Mouse (Mus musculus) midbrain, postnatal 0 days (tissue): ENCODE measurements around the gene Dio1. TPM values are rescaled to one million over a fixed set of nuclear protein-coding genes. Genes with fewer than 3 reads are reported as not detected.

ENCODE experiments used
- ATAC-seq: fragments of 200-750 bp; cut with Nextera tagmentation; 2 replicates; pipeline ENCODE4 v1.8.0; 2017; ENCODE audit warnings: moderate number of reproducible peaks, mild to moderate bottlenecking, moderate TSS enrichment, moderate library complexity; ENCODE audit not compliant: low FRiP score
- DNase-seq: peaks from one replicate; pipeline ENCODE4 v3.0.0-alpha.2; 2015; ENCODE audit warnings: low spot score
- H3K27ac ChIP-seq: fragments of 300-500 bp; sonication (generic); 2 replicates; pipeline ENCODE4 v1.5.1; 2014; ENCODE audit warnings: low read depth, mild to moderate bottlenecking, low read length, mixed read lengths
- H3K27me3 ChIP-seq: fragments of 300-500 bp; sonication (generic); 2 replicates; pipeline ENCODE4 v1.6.1; 2014; ENCODE audit warnings: low read length, control low read depth, mixed read lengths; ENCODE audit not compliant: insufficient read depth
- H3K36me3 ChIP-seq: fragments of 300-500 bp; sonication (generic); 2 replicates; pipeline ENCODE4 v1.6.1; 2014; ENCODE audit warnings: low read length, control low read depth, mixed read lengths; ENCODE audit not compliant: insufficient read depth
- H3K4me1 ChIP-seq: fragments of 300-500 bp; sonication (generic); 2 replicates; pipeline ENCODE4 v1.6.1; 2014; ENCODE audit warnings: mild to moderate bottlenecking, control low read depth, antibody characterized with exemption, low read length, mixed read lengths; ENCODE audit not compliant: insufficient read depth
- H3K4me2 ChIP-seq: fragments of 300-500 bp; sonication (generic); 2 replicates; pipeline ENCODE4 v1.6.1; 2014; ENCODE audit warnings: low read depth, mild to moderate bottlenecking, low read length, mixed read lengths; ENCODE audit not compliant: poor library complexity, severe bottlenecking
- H3K4me3 ChIP-seq: fragments of 300-500 bp; sonication (generic); 2 replicates; pipeline ENCODE4 v1.5.1; 2014; ENCODE audit warnings: low read depth, mild to moderate bottlenecking, low read length, moderate library complexity
- H3K9ac ChIP-seq: fragments of 300-500 bp; sonication (generic); replicated peaks from 2 replicates; pipeline ENCODE4 v1.6.1; 2014; ENCODE audit warnings: mild to moderate bottlenecking, low read length, moderate library complexity, mixed read lengths; ENCODE audit not compliant: poor library complexity, severe bottlenecking
- H3K9me3 ChIP-seq: fragments of 300-500 bp; sonication (generic); 2 replicates; pipeline ENCODE4 v1.6.1; 2016; ENCODE audit warnings: low read length, control low read depth
- CTCF ChIP-seq: IDR thresholded peaks from 2 replicates; pipeline ENCODE4 v1.5.1; 2016; ENCODE audit warnings: antibody characterized with exemption, mild to moderate bottlenecking
- WGBS: fragments of 180-500 bp; shearing (Covaris S2); extraction: QIAGEN DNeasy Blood & Tissue Kit; methylation state at CpG from one replicate; pipeline ENCODE4 v1.1.7; 2014; 5-methylcytosine and 5-hydroxymethylcytosine counted together
- polyA plus RNA-seq: library from polyadenylated mRNA; unstranded; fragments of >200 nt; fragmentation: Nextera tagmentation; extraction: Ambion mirVana; gene quantifications from 2 replicates; pipeline ENCODE4 v1.2.1, GENCODE M21; 2015
- total RNA-seq: library from RNA; depleted of rRNA; stranded (reverse); fragments of >200 nt; gene quantifications from 2 replicates; pipeline ENCODE4 v1.2.3, GENCODE M21; 2014

The Dio1 gene
- total and polyA plus RNA-seq, 2 experiments from 2014 or later = not detected

DNA sequence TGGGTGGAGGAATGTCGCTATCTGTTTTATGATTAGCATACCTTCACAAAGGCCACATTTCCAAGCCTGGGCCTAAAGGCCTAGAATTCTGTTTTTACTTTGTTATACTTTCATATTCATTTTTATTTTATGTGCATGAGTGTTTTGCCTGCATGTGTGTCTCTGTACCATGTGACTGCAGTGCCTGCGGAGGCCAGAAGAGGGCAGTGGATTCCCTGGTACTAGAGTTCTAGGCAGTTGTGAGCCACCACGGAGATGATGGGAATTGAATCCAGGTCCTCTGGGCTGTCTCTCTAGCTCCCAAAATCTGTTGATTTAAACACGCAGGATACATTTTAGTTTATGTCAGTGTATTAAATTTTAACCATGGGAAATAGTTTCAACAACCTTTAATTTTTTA lies 26.5 kb upstream of the Dio1 start:
- DNase-seq (no peak), ATAC-seq (no peak)
- peak; percentile 25; the same call in 1 of the 2 replicates for TF ChIP-seq CTCF
- WGBS = 92% methylated on average over 4 of the region's 4 CpGs
- Histone ChIP-seq H3K27ac (no peak overlapping the region), H3K36me3 (peaks cover under 1% of the 10 kb centered on the region; the same call in 1 of the 2 replicates), H3K4me3 (no peak overlapping the region), H3K9me3 (no peaks in the 10 kb centered on the region), H3K4me2 (no peak overlapping the region), H3K27me3 (no peaks in the 10 kb centered on the region), H3K4me1 (no peaks in the 10 kb centered on the region), H3K9ac (no peak overlapping the region)

- no peak for DNase-seq
- TF ChIP-seq CTCF = no peak
- Histone ChIP-seq H3K27ac (no peak overlapping the region), H3K27me3 (no peaks in the 10 kb centered on the region), H3K9ac (no peak overlapping the region), H3K4me2 (no peak overlapping the region), H3K4me3 (no peak overlapping the region), H3K4me1 (no peaks in the 10 kb centered on the region), H3K36me3 (peaks cover 13% of the 10 kb centered on the region; the same call in 1 of the 2 replicates), H3K9me3 (no peaks in the 10 kb centered on the region)
- WGBS = 97% methylated on average over 8 of the region's 8 CpGs
- no peak for ATAC-seq
These were observed 21.6 kb upstream of the Dio1 start for GRCm38 (mm10) chr4:107328530-107328929.

DNA sequence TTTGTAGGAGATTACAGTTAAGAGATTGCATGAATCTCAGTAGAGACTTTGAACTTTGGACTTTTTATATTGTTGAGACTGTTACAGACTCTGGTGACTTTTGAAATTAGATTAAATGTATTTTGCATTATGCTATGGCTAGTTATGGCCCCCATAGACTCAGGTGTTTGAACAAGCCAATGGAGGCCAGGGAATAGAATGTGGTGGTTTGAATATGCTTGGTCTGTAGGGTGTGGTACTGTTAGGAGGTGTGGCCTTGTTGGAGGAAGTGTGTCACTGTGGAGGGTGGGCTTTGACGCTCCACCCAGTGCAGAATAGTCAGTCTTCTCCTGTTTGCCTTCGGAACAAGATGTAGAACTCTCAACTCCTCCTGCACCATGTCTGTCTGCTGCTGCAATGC lies 16.1 kb upstream of the Dio1 start:
- TF ChIP-seq CTCF = no peak
- Histone ChIP-seq H3K27me3 (no peaks in the 10 kb centered on the region), H3K36me3 (peaks cover 21% of the 10 kb centered on the region), H3K4me2 (no peak overlapping the region), H3K27ac (no peak overlapping the region), H3K4me3 (no peak overlapping the region), H3K9me3 (no peaks in the 10 kb centered on the region), H3K4me1 (no peaks in the 10 kb centered on the region), H3K9ac (no peak overlapping the region)
- DNase-seq = no peak
- no peak for ATAC-seq
- 98% methylated on average over 2 of the region's 2 CpGs for WGBS

DNA sequence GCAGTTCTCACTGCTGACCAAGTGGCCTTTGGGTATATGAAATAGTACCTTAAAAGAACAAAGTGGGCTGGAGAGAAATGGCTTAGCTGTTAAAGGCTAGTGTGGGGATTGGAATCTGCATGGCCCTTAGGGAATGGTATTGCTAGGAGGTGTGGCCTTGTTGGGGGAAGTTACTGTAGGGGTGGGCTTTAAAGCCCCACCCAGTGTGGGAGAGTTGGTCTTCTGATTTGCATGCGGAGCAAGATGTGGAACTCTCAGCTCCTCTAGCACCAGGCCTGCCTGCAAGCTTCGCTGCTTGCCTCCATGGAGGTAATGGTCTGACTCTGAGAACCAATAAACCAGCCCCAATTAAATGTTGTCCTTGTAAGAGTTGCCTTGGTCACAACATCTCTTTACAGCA lies 14.1 kb upstream of the Dio1 start:
- 87% methylated on average over 2 of the region's 2 CpGs for WGBS
- ATAC-seq (no peak), DNase-seq (no peak)
- H3K4me3 ChIP-seq = no peak overlapping the region
- TF ChIP-seq CTCF = no peak
- no peak overlapping the region for H3K4me2 ChIP-seq
- H3K27me3 ChIP-seq = no peaks in the 10 kb centered on the region
- H3K36me3 ChIP-seq = peaks cover 28% of the 10 kb centered on the region
- H3K4me1 ChIP-seq = no peaks in the 10 kb centered on the region
- H3K9me3 ChIP-seq = no peaks in the 10 kb centered on the region
- no peak overlapping the region for H3K27ac ChIP-seq
- H3K9ac ChIP-seq = no peak overlapping the region

- no peaks in the 10 kb centered on the region for H3K9me3 ChIP-seq
- no peak for TF ChIP-seq CTCF
- 78% methylated on average over 8 of the region's 8 CpGs for WGBS
- H3K27me3 ChIP-seq = no peaks in the 10 kb centered on the region
- peaks cover 5% of the 10 kb centered on the region; the same call in 1 of the 2 replicates for H3K4me1 ChIP-seq
- H3K27ac ChIP-seq = no peak overlapping the region
- H3K9ac ChIP-seq = no peak overlapping the region
- DNase-seq (no peak), ATAC-seq (no peak)
- no peak overlapping the region for H3K4me3 ChIP-seq
- H3K36me3 ChIP-seq = peaks cover 18% of the 10 kb centered on the region
- no peak overlapping the region for H3K4me2 ChIP-seq
These were observed 11.7 kb upstream of the Dio1 start for GRCm38 (mm10) chr4:107318646-107319045.

- Histone ChIP-seq H3K4me2 (peak overlapping the region; percentile 69), H3K27ac (no peak overlapping the region), H3K9me3 (no peaks in the 10 kb centered on the region), H3K4me1 (peaks cover 9% of the 10 kb centered on the region; the same call in 1 of the 2 replicates), H3K4me3 (peak overlapping the region; percentile 62), H3K9ac (peak overlapping the region; percentile 65), H3K27me3 (no peaks in the 10 kb centered on the region), H3K36me3 (peaks cover 11% of the 10 kb centered on the region)
- DNase-seq = no peak
- no peak for ATAC-seq
- TF ChIP-seq CTCF = no peak
- WGBS = 13% methylated on average over 7 of the region's 7 CpGs
These were observed 7.5 kb upstream of the Dio1 start for GRCm38 (mm10) chr4:107314479-107314805.
